Mouse (Mus musculus): ENCODE measurements around the gene Hapln4.

- no peak for TF ChIP-seq CTCF (IDR thresholded peaks at IDR 0.05; ENCODE audit: insufficient read depth, low read depth, low read length)
- no peak for TF ChIP-seq POLR2A (IDR thresholded peaks at IDR 0.05; ENCODE audit: insufficient read depth, low read depth, low read length)
These were observed 1.2 kb downstream of the Hapln4 start for GRCm38 (mm10) chr8:70084191-70085065.

All from olfactory bulb, adult 2 months (tissue).